Comparison of ENCODE assay signal across 20 mouse cellular contexts in the genomic region with DNA sequence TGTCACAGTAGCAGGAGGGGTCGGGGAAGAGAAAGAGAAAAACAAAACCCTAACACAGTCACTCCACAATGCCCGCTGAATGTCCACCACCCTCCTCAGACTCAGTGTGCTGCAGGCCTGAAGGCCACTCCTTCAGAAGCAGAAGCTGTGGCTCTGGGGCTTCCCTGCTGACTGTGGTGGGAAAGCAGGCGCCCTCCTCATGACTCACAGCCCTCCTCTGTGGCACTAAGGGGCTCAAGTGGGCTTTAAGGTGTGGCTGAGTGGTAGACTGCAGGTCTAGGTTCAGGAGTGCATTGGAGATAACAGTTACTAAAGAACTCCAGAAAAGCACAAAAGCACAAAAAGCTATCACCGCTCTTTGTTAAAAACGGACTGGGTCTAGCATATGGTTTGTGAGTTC. TPM values are rescaled to one million over a fixed set of nuclear protein-coding genes. Genes with fewer than 3 reads are reported as not detected.
DNase-seq lines count a peak whose midpoint lies in the region; ATAC-seq and TF ChIP-seq lines count a peak whose summit lies in the region.
"Had no signal": no experiment of that assay in that cellular context is flagged by ENCODE, and none has a peak within 500 bp of the region (broad histone marks: within the 10 kb centered on the region; RNA-seq: fewer than 3 reads in every experiment).

No protein-coding gene starts in this region.

- no peak overlapping the region for H3K4me2 ChIP-seq in hindbrain, embryonic 14.5 days (replicated peaks)
- no peak overlapping the region for H3K4me2 ChIP-seq in stomach, postnatal 0 days (replicated peaks; ENCODE audit: low read depth)
- H3K4me2 ChIP-seq: forebrain, embryonic 13.5 days; hindbrain, embryonic 13.5 days; intestine, embryonic 15.5 days had no signal

- no peak for TF ChIP-seq EP300 in stomach, postnatal 0 days (optimal IDR thresholded peaks at IDR 0.05)

- no peak for TF ChIP-seq POLR2A in bone marrow macrophage, adult 2 months (IDR thresholded peaks at IDR 0.05; ENCODE audit: borderline replicate concordance, low read depth, low read length)

- H3K4me1 ChIP-seq in hindbrain, embryonic 10.5 days (replicated peaks): peaks cover 17% of the 10 kb centered on the region
- H3K4me1 ChIP-seq in hindbrain, embryonic 14.5 days (replicated peaks; ENCODE audit: control insufficient read depth, insufficient read depth, low read length): no peaks in the 10 kb centered on the region
- peaks cover 68% of the 10 kb centered on the region for H3K4me1 ChIP-seq in bone marrow macrophage, adult 2 months (ENCODE audit: control insufficient read depth, insufficient read depth, low read length)
- H3K4me1 ChIP-seq in stomach, postnatal 0 days (replicated peaks; ENCODE audit: control insufficient read depth, insufficient read depth): peaks cover 12% of the 10 kb centered on the region
- H3K4me1 ChIP-seq: forebrain, embryonic 13.5 days; hindbrain, embryonic 13.5 days had no signal

- 0 out of 2 replicates have a peak overlapping the region, but pooled peaks have one; percentile 30 for H3K27ac ChIP-seq in hindbrain, embryonic 10.5 days
- H3K27ac ChIP-seq in hindbrain, embryonic 14.5 days: no peak overlapping the region
- H3K27ac ChIP-seq in bone marrow macrophage, adult 2 months (ENCODE audit: insufficient read depth, low read depth, low read length): peak overlapping the region; percentile 28
- 0 out of 2 replicates have a peak overlapping the region, but pooled peaks have one; percentile 18 for H3K27ac ChIP-seq in stomach, postnatal 0 days (replicated peaks)
- H3K27ac ChIP-seq: embryonic facial prominence, embryonic 10.5 days; forebrain, embryonic 13.5 days; hindbrain, embryonic 13.5 days; intestine, embryonic 15.5 days had no signal

- H3K9me3 ChIP-seq in hindbrain, embryonic 10.5 days: no peaks in the 10 kb centered on the region
- H3K9me3 ChIP-seq in hindbrain, embryonic 14.5 days (ENCODE audit: control insufficient read depth, low read length): no peaks in the 10 kb centered on the region
- no peaks in the 10 kb centered on the region for H3K9me3 ChIP-seq in stomach, postnatal 0 days (ENCODE audit: control insufficient read depth, low read length)
- H3K9me3 ChIP-seq: embryonic facial prominence, embryonic 10.5 days; forebrain, embryonic 13.5 days; G1E; hindbrain, embryonic 13.5 days; intestine, embryonic 15.5 days had no signal

- WGBS in hindbrain, embryonic 10.5 days: 84% methylated on average over 5 of the region's 5 CpGs
- WGBS in hindbrain, embryonic 14.5 days: 84% methylated on average over 5 of the region's 5 CpGs
- WGBS in stomach, postnatal 0 days: 86% methylated on average over 5 of the region's 5 CpGs

- ATAC-seq in hindbrain, embryonic 14.5 days (ENCODE audit: low FRiP score): no peak
- no peak for ATAC-seq in stomach, postnatal 0 days (ENCODE audit: low FRiP score, low TSS enrichment)
- ATAC-seq: CD4-positive, CD25-positive, alpha-beta regulatory T cell, adult 4 months; forebrain, embryonic 13.5 days; forebrain, postnatal 0 days; intestine, embryonic 15.5 days had no signal

- no peaks in the 10 kb centered on the region for H3K27me3 ChIP-seq in hindbrain, embryonic 10.5 days (ENCODE audit: insufficient read depth, poor library complexity, severe bottlenecking)
- no peaks in the 10 kb centered on the region for H3K27me3 ChIP-seq in hindbrain, embryonic 14.5 days (ENCODE audit: control insufficient read depth, insufficient read depth, low read length)
- no peaks in the 10 kb centered on the region for H3K27me3 ChIP-seq in stomach, postnatal 0 days (ENCODE audit: control insufficient read depth, insufficient read depth, low read length)
- H3K27me3 ChIP-seq: forebrain, embryonic 13.5 days; hindbrain, embryonic 13.5 days; intestine, embryonic 15.5 days had no signal

- no peak overlapping the region for H3K9ac ChIP-seq in hindbrain, embryonic 14.5 days
- no peak overlapping the region for H3K9ac ChIP-seq in stomach, postnatal 0 days (ENCODE audit: low read length)
- H3K9ac ChIP-seq: forebrain, embryonic 13.5 days; forebrain, postnatal 0 days; hindbrain, embryonic 13.5 days; intestine, embryonic 15.5 days had no signal

- no peak for DNase-seq in hindbrain, embryonic 10.5 days (ENCODE audit: low spot score)
- no peak for DNase-seq in hindbrain, embryonic 14.5 days (ENCODE audit: low spot score)
- DNase-seq in 416B (ENCODE audit: low read depth): peak; percentile 36
- no peak for DNase-seq in stomach, postnatal 0 days (ENCODE audit: low spot score)
- DNase-seq in cerebellum, adult 9-10 months: no peak
- DNase-seq: adrenal gland, adult 8-10 months; adrenal gland, postnatal 36 days; B cell, adult 2 months; cerebellum, adult 18-20 months; cerebellum, postnatal 10 days; forebrain, postnatal 0 days; heart, postnatal 10 days; heart, postnatal 4 days had no signal

- no peak for TF ChIP-seq CTCF in bone marrow macrophage, adult 2 months (IDR thresholded peaks at IDR 0.05; ENCODE audit: low read depth, low read length)
- no peak for TF ChIP-seq CTCF in stomach, postnatal 0 days (IDR thresholded peaks at IDR 0.05; ENCODE audit: low read depth)

- no peak overlapping the region for H3K4me3 ChIP-seq in hindbrain, embryonic 10.5 days
- H3K4me3 ChIP-seq in hindbrain, embryonic 14.5 days (replicated peaks; ENCODE audit: low read length): no peak overlapping the region
- H3K4me3 ChIP-seq in bone marrow macrophage, adult 2 months (ENCODE audit: insufficient read depth, low read length): no peak overlapping the region
- no peak overlapping the region for H3K4me3 ChIP-seq in stomach, postnatal 0 days (ENCODE audit: low read depth, low read length)
- H3K4me3 ChIP-seq: embryonic facial prominence, embryonic 10.5 days; forebrain, embryonic 13.5 days; hindbrain, embryonic 13.5 days; intestine, embryonic 15.5 days had no signal

- H3K36me3 ChIP-seq in hindbrain, embryonic 10.5 days: no peaks in the 10 kb centered on the region
- no peaks in the 10 kb centered on the region for H3K36me3 ChIP-seq in hindbrain, embryonic 14.5 days (replicated peaks; ENCODE audit: control insufficient read depth, insufficient read depth)
- H3K36me3 ChIP-seq in stomach, postnatal 0 days (ENCODE audit: control insufficient read depth, insufficient read depth, low read length): no peaks in the 10 kb centered on the region
- H3K36me3 ChIP-seq: hindbrain, embryonic 13.5 days; intestine, embryonic 15.5 days had no signal

RNA-seq across cellular contexts. Expression of a gene that starts 56.9 kb away (rescaled TPM):
- polyA plus RNA-seq in hindbrain, embryonic 10.5 days (2016; fragmentation: Nextera tagmentation; extraction: Ambion mirVana): 53.3 and 57.7 TPM in 2 replicates
- polyA plus RNA-seq in hindbrain, embryonic 14.5 days (2014; fragmentation: Nextera tagmentation; extraction: Ambion mirVana): 20.5 and 21.5 TPM in 2 replicates
- polyA plus RNA-seq in bone marrow macrophage, adult 2 months (2012; ENCODE audit: insufficient read depth, insufficient read length, missing spikeins): 61.4 and 63.7 TPM in 2 replicates
- 42.5 and 46.6 TPM in 2 replicates for polyA plus RNA-seq in stomach, postnatal 0 days (2015; fragmentation: Nextera tagmentation; extraction: Ambion mirVana)

RNA-seq across cellular contexts. Expression of a gene that starts 57.5 kb away (rescaled TPM):
- polyA plus RNA-seq in hindbrain, embryonic 10.5 days (2016; fragmentation: Nextera tagmentation; extraction: Ambion mirVana): 33.1 and 36.9 TPM in 2 replicates
- 38.4 and 43.2 TPM in 2 replicates for polyA plus RNA-seq in hindbrain, embryonic 14.5 days (2014; fragmentation: Nextera tagmentation; extraction: Ambion mirVana)
- 27.8 and 28.6 TPM in 2 replicates for polyA plus RNA-seq in bone marrow macrophage, adult 2 months (2012; ENCODE audit: insufficient read depth, insufficient read length, missing spikeins)
- 57.0 and 60.3 TPM in 2 replicates for polyA plus RNA-seq in stomach, postnatal 0 days (2015; fragmentation: Nextera tagmentation; extraction: Ambion mirVana)
